7 mouse cellular contexts compared by ENCODE assay signal in the genomic region with DNA sequence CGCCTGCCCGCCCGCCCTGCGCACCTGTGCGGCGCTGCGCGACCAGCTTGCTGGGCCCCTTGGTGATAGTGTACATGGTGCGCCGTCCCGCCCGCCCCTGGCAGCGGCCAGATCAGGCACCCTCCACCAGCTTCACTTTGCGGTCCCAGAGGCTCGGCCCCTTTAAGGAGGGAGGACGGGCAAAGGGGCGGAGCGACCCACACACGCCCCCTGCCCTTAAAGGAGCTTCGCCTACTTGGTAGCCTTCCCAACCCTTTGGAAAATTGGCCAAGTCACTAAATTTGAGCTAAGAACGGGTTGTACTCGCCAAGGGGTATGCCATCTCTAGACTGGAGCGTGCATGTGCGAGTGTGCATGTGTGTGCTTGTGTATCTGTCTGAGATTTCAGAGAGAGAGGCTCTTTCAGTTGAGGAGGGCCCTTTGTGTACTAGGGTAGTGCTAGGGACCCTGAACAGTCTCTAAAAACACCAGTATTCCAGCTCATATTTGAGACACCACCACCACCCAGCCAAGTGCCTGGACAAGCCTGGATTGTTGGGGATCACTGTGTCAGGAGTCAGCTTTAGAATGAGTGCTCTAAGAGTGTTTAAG. TPM values are rescaled to one million over a fixed set of nuclear protein-coding genes. Genes with fewer than 3 reads are reported as not detected.
DNase-seq lines count a peak whose midpoint lies in the region; ATAC-seq and TF ChIP-seq lines count a peak whose summit lies in the region.

A gene (minus strand): TSS at position 164 of the 591 bp plus-strand sequence.

- H3K4me3 ChIP-seq in small intestine, adult 2 months (ENCODE audit: low read depth, low read length), result peak within 1 kb of the TSS; percentile 90

- H3K27ac ChIP-seq in small intestine, adult 2 months (ENCODE audit: insufficient read depth, low read depth, low read length), result peak within 1 kb of the TSS; percentile 64

- no peaks in the 10 kb centered on the region for H3K27me3 ChIP-seq in small intestine, adult 2 months (ENCODE audit: control insufficient read depth, insufficient read depth, low read length)

- intact Hi-C loops in left cerebral cortex, postnatal 10 days (cut with DNase I), result no loop called here

- DNase-seq in cerebellum, postnatal 36 days, result peak; percentile 75 to 78
- DNase-seq in gastrocnemius, postnatal 10 days, result peak; percentile 69
- peak; percentile 81 for DNase-seq in induced T-regulatory cell, adult 2 months (ENCODE audit: low read depth)
- DNase-seq in left cerebral cortex, postnatal 10 days (ENCODE audit: extremely low spot score in 1 of 2, low spot score in 2 of 2), result peak in 1 of 2 experiments; percentile 90

- TF ChIP-seq POLR2A in small intestine, adult 2 months (IDR thresholded peaks at IDR 0.05; ENCODE audit: low read depth, low read length), result peak; percentile 68

- under 1% methylated on average over 24 of the region's 24 CpGs for WGBS in small intestine, adult 2 months

- ATAC-seq in activated CD4-positive, CD25-positive, alpha-beta regulatory T cell, adult 4 months, result peak; percentile 73
- peak; percentile 85 for ATAC-seq in megakaryocyte progenitor cell, adult 5-6 weeks (replicated peaks; ENCODE audit: poor library complexity)

- H3K4me1 ChIP-seq in small intestine, adult 2 months (ENCODE audit: control insufficient read depth, insufficient read depth, insufficient read length, low read length), result peaks cover 31% of the 10 kb centered on the region

- H3K36me3 ChIP-seq in small intestine, adult 2 months (ENCODE audit: control insufficient read depth, insufficient read depth, low read length), result no peaks in the 10 kb centered on the region

- no peak for TF ChIP-seq CTCF in small intestine, adult 2 months (IDR thresholded peaks at IDR 0.05; ENCODE audit: extremely low read depth, insufficient read length, insufficient replicate concordance, low read depth, low read length)

RNA-seq across cellular contexts. Expression of the gene that starts here (rescaled TPM):
- 1 to 10 TPM; 2.2 to 6.9 TPM for polyA plus RNA-seq in activated CD4-positive, CD25-positive, alpha-beta regulatory T cell, adult 4 months (2017; shearing (Covaris generic))
- total RNA-seq in gastrocnemius, postnatal 10 days (2021), result 10 to 100 TPM; 57.9 to 61.8 TPM
- total RNA-seq in left cerebral cortex, postnatal 10 days (2021), result 10 to 100 TPM; 27.7 to 31.4 TPM
- 41.0 and 42.2 TPM in 2 replicates for total RNA-seq in megakaryocyte progenitor cell, adult 5-6 weeks (2015)
- 8.6 and 19.7 TPM in 2 replicates for total RNA-seq in megakaryocyte progenitor cell, adult 5-6 weeks (2017)
- 84.8 and 111 TPM in 2 replicates for polyA plus RNA-seq in small intestine, adult 2 months (2012; rRNA removed)

Comparison
In these comparisons a context has a peak if more than half of its experiments do, and no peak if none do; other contexts are left out.
1. RNA of the gene that starts here (polyA plus RNA-seq): 84.8 to 111 TPM in small intestine, adult 2 months; 2.2 to 6.9 TPM in activated CD4-positive, CD25-positive, alpha-beta regulatory T cell, adult 4 months; every median in the first group is over 10 times any median in the second.